Mouse (Mus musculus) CH12.LX (cell line): Measurements from ENCODE around the gene Gm20388. TPM values are rescaled to one million over a fixed set of nuclear protein-coding genes. Genes with fewer than 3 reads are reported as not detected.
"Not testable (repeated sequence)": the region's sequence is repeated elsewhere in the genome, so short reads cannot be mapped to it uniquely, and the experiment has no call there.

Source experiments
- DNase-seq: peaks from one replicate; pipeline ENCODE4 v3.0.0-alpha.2; 2013; ENCODE audit errors: extremely low read depth
- H3K27ac ChIP-seq: 2 replicates; pipeline ENCODE4 v1.5.1; 2012; ENCODE audit warnings: low read depth, mild to moderate bottlenecking, control low read depth, moderate library complexity; ENCODE audit not compliant: insufficient read depth
- H3K27me3 ChIP-seq: replicated peaks from 2 replicates; pipeline ENCODE3; 2012; ENCODE audit warnings: inconsistent platforms
- H3K36me3 ChIP-seq, 2 experiments: replicated peaks in 1 of 2; 2 replicates each; pipeline versions ENCODE3 to v1.6.1; 2012; ENCODE audit warnings: inconsistent platforms in 1 of 2, low read length in 1 of 2, mild to moderate bottlenecking in 1 of 2, mixed read lengths in 1 of 2, moderate library complexity in 1 of 2; ENCODE audit not compliant: control insufficient read depth in 1 of 2, insufficient read depth in 1 of 2
- H3K4me1 ChIP-seq, 2 experiments: 2 replicates each; pipeline ENCODE4 v1.6.1; 2012; ENCODE audit warnings: inconsistent platforms in 1 of 2, moderate library complexity in 1 of 2; ENCODE audit not compliant: insufficient read depth in 2 of 2, control insufficient read depth in 1 of 2
- H3K4me2 ChIP-seq: 2 replicates; pipeline ENCODE4 v1.6.1; 2012; ENCODE audit warnings: low read depth, mild to moderate bottlenecking, control low read depth; ENCODE audit not compliant: poor library complexity, insufficient read depth, severe bottlenecking
- H3K4me3 ChIP-seq, 3 experiments: fragments of 150-350 bp in 1 of 3; sonication (generic) in 1 of 3; replicated peaks in 1 of 3; 2 replicates each; pipeline versions ENCODE3 to v1.5.1; 2011 to 2012; ENCODE audit warnings: low read depth in 2 of 3, low read length in 2 of 3, mild to moderate bottlenecking in 2 of 3, moderate library complexity in 2 of 3, control low read depth in 1 of 3, improper control_type of control experiment in 1 of 3, inconsistent platforms in 1 of 3, mixed read lengths in 1 of 3; ENCODE audit not compliant: poor library complexity in 1 of 3
- H3K79me2 ChIP-seq: replicated peaks from 2 replicates; pipeline ENCODE4 v1.6.1; 2012; ENCODE audit warnings: mild to moderate bottlenecking, moderate library complexity; ENCODE audit not compliant: control insufficient read depth, poor library complexity, insufficient read depth, severe bottlenecking; ENCODE audit errors: extremely low read depth
- H3K9ac ChIP-seq: 2 replicates; pipeline ENCODE4 v1.6.1; 2012; ENCODE audit warnings: low read depth, mild to moderate bottlenecking, control low read depth, moderate library complexity; ENCODE audit not compliant: insufficient read depth
- H3K9me3 ChIP-seq: replicated peaks from 2 replicates; pipeline ENCODE3; 2012; ENCODE audit warnings: low read length, inconsistent platforms, mixed read lengths
- CTCF ChIP-seq, 2 experiments: IDR thresholded peaks in 1 of 2; conservative IDR thresholded peaks in 1 of 2; 2 replicates each; pipeline ENCODE4 v1.5.1; 2011 to 2012; ENCODE audit warnings: low read depth in 2 of 2, low read length in 2 of 2, improper control_type of control experiment in 1 of 2, inconsistent platforms in 1 of 2, mild to moderate bottlenecking in 1 of 2, moderate library complexity in 1 of 2
- E2F4 ChIP-seq: IDR thresholded peaks from 2 replicates; pipeline ENCODE4 v1.6.1; 2011; ENCODE audit warnings: low read depth, low read length, improper control_type of control experiment; ENCODE audit not compliant: insufficient replicate concordance
- EP300 ChIP-seq: IDR thresholded peaks from 2 replicates; pipeline ENCODE4 v1.6.1; 2011; ENCODE audit warnings: low read length, improper control_type of control experiment
- ETS1 ChIP-seq: conservative IDR thresholded peaks from 2 replicates; pipeline ENCODE4 v1.6.1; 2012; ENCODE audit warnings: low read depth, mild to moderate bottlenecking, inconsistent platforms, low read length, improper control_type of control experiment, moderate library complexity
- MEF2A ChIP-seq: IDR thresholded peaks from 2 replicates; pipeline ENCODE4 v1.6.1; 2014; ENCODE audit warnings: low read depth, mild to moderate bottlenecking, inconsistent platforms, low read length, improper control_type of control experiment, borderline replicate concordance
- MYC ChIP-seq: IDR thresholded peaks from 2 replicates; pipeline ENCODE4 v1.6.1; 2011; ENCODE audit warnings: low read depth, mild to moderate bottlenecking, improper control_type of control experiment, low read length
- NELFE ChIP-seq: IDR thresholded peaks from 2 replicates; pipeline ENCODE4 v1.6.1; 2011; ENCODE audit warnings: low read depth, low read length, improper control_type of control experiment
- PAX5 ChIP-seq: IDR thresholded peaks from 2 replicates; pipeline ENCODE4 v1.6.1; 2012; ENCODE audit warnings: low read length, inconsistent platforms, mixed read lengths
- POLR2A ChIP-seq: IDR thresholded peaks from 2 replicates; pipeline ENCODE4 v1.6.1; 2011; ENCODE audit warnings: low read depth, mild to moderate bottlenecking, improper control_type of control experiment, low read length
- RAD21 ChIP-seq: IDR thresholded peaks from 2 replicates; pipeline ENCODE4 v1.6.1; 2011; ENCODE audit warnings: low read depth, mild to moderate bottlenecking, low read length, improper control_type of control experiment, moderate library complexity
- RCOR1 ChIP-seq: conservative IDR thresholded peaks from 2 replicates; pipeline ENCODE4 v1.6.1; 2012; ENCODE audit warnings: low read depth, mild to moderate bottlenecking, inconsistent platforms, low read length, improper control_type of control experiment
- SIN3A ChIP-seq: IDR thresholded peaks from 2 replicates; pipeline ENCODE4 v1.6.1; 2012; ENCODE audit warnings: low read length, improper control_type of control experiment, inconsistent platforms
- TBP ChIP-seq: conservative IDR thresholded peaks from 2 replicates; pipeline ENCODE4 v1.6.1; 2011; ENCODE audit warnings: low read depth, low read length, improper control_type of control experiment
- USF1 ChIP-seq: IDR thresholded peaks from 2 replicates; pipeline ENCODE4 v1.6.1; 2014; ENCODE audit warnings: low read depth, mild to moderate bottlenecking, inconsistent platforms, low read length, improper control_type of control experiment
- ZC3H11A ChIP-seq: IDR thresholded peaks from 2 replicates; pipeline ENCODE4 v1.6.1; 2012; ENCODE audit warnings: low read depth, mild to moderate bottlenecking, inconsistent platforms, low read length, improper control_type of control experiment
- dilution Hi-C: fragments of 300-500 bp; cut with MboI; formaldehyde crosslinking; loops from 2 replicates; pipeline ENCODE4 v1.14.3; 2020; ENCODE audit warnings: low sequenced_read_pairs; ENCODE audit not compliant: extremely low pct_unique_long_range_greater_than_20kb, extremely low pct_ligation_motif_present
- in situ Hi-C: fragments of 300-500 bp; cut with MboI; formaldehyde crosslinking; loops from 3 replicates; pipeline ENCODE4 v1.14.3; 2019; ENCODE audit warnings: low sequenced_read_pairs, low pct_ligation_motif_present, low pct_unique_long_range_greater_than_20kb, mixed read lengths
- polyA plus RNA-seq: library from polyadenylated mRNA; unstranded; fragments of >175 nt; gene quantifications from 2 replicates; pipeline ENCODE4 v1.2.1, GENCODE M21; 2012; ENCODE audit warnings: low read depth; ENCODE audit not compliant: insufficient read length
- total RNA-seq, 2 experiments: library from RNA; depleted of rRNA; stranded (reverse); fragments of 300-350 nt in 1 of 2; fragments of >200 nt in 1 of 2; gene quantifications; 2 replicates each; pipeline ENCODE4 v1.2.3; 2012 to 2014

Gm20388 gene
- total and polyA plus RNA-seq, 3 experiments = 14.8 to 26.3 (median 22.2) TPM

DNA sequence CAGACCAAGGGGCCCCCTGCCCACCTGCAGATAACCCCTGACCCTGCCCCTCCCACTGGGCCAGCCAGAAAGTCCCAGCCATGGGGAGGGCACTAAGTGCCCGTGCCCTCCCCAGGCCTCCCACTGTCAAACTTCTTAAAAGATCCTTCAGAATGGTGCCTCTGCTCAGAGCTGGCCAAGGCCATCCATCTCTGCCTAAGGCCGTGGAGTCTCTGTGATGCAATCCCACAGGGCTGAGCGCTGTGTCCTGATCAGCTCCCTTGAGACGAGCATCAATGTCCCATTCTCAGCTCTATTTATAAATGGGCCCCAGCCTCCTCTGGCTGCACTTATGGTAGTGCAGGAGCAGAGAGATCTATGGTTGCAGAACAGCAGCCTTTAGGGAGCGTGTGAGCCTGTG lies 1403.4 kb downstream of the Gm20388 start:
- Histone ChIP-seq H3K4me2 (no peak overlapping the region), H3K9me3 (no peaks in the 10 kb centered on the region), H3K36me3 (no peaks in the 10 kb centered on the region), H3K27me3 (peaks cover 81% of the 10 kb centered on the region), H3K4me1 (no peaks in the 10 kb centered on the region), H3K9ac (no peak overlapping the region), H3K4me3 (no peak overlapping the region), H3K27ac (no peak overlapping the region), H3K79me2 (no peaks in the 10 kb centered on the region)
- in situ Hi-C loops = no loop called here
- TF ChIP-seq MYC (no peak), EP300 (no peak)
- DNase-seq = no peak
- dilution Hi-C loops = no loop called here

DNA sequence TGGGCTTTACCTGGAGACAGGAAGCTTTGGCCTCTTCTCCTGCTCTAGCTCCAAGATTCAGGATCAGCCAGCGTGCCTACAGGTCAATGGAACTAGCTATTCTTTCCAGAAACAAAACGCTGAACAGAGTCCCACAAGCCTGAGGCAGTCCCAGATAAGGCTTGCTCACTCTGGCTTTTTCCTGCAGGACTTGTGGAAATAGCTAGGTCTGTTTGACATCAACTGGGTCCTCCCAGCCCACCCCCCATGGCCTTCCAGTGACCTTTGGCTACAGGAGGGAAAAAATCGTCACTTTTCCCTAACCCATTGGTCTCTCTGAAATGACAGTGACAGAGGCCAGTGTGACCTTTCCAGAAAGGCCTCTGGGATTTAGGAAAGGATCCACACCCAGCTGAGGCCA lies 1404.9 kb downstream of the Gm20388 start:
- in situ Hi-C loops = no loop called here
- Histone ChIP-seq H3K79me2 (no peaks in the 10 kb centered on the region), H3K4me1 (no peaks in the 10 kb centered on the region), H3K27ac (no peak overlapping the region), H3K9me3 (no peaks in the 10 kb centered on the region), H3K36me3 (no peaks in the 10 kb centered on the region), H3K4me3 (no peak overlapping the region)
- dilution Hi-C loops = no loop called here
- no peak for TF ChIP-seq RCOR1
- no peak for TF ChIP-seq CTCF (conservative IDR thresholded peaks at IDR 0.05 in 1 of 2, IDR thresholded peaks at IDR 0.05 in 1 of 2; ENCODE audit: low read depth in 2 of 2, low read length in 2 of 2)
- TF ChIP-seq, all 38 proteins: peak for 0
- H3K9ac ChIP-seq = no peak overlapping the region
- DNase-seq = no peak
- no peak overlapping the region for H3K4me2 ChIP-seq
- H3K27me3 ChIP-seq = peaks cover 84% of the 10 kb centered on the region

DNA sequence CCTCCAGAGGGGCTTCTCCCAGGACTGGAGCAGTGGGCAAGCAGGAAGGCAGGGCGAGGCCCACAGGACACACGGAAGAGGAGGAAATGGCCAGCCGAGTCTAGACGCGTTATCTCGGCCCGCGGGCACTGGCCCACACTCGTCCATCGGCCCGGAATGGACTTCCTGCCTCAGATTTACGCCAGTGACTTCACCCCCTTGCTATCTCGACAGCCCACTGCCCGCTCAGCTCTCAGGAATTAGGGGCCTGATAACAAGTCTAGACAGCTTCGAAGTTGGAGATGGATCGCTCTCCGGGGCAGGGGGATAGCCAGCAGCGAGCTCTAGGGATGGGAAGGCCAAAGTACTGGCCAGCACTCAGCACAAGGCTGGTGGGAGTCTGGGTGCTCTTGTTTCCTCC lies 1405.4 kb downstream of the Gm20388 start:
- H3K36me3 ChIP-seq = no peaks in the 10 kb centered on the region
- no peak overlapping the region for H3K4me3 ChIP-seq
- in situ Hi-C loops (no loop called here), dilution Hi-C loops (no loop called here)
- no peaks in the 10 kb centered on the region for H3K79me2 ChIP-seq
- H3K4me1 ChIP-seq = no peaks in the 10 kb centered on the region
- H3K9ac ChIP-seq = no peak overlapping the region
- no peak overlapping the region for H3K27ac ChIP-seq
- no peak for DNase-seq
- TF ChIP-seq NELFE = no peak
- TF ChIP-seq PAX5 = no peak
- TF ChIP-seq SIN3A = no peak
- no peak for TF ChIP-seq TBP
- TF ChIP-seq POLR2A = no peak
- TF ChIP-seq RAD21 = no peak
- TF ChIP-seq MEF2A = no peak
- TF ChIP-seq ETS1 = no peak
- no peak for TF ChIP-seq ZC3H11A
- no peak for TF ChIP-seq USF1
- no peak for TF ChIP-seq E2F4
- H3K27me3 ChIP-seq = peaks cover 84% of the 10 kb centered on the region
- H3K9me3 ChIP-seq = no peaks in the 10 kb centered on the region
- H3K4me2 ChIP-seq = no peak overlapping the region

DNA sequence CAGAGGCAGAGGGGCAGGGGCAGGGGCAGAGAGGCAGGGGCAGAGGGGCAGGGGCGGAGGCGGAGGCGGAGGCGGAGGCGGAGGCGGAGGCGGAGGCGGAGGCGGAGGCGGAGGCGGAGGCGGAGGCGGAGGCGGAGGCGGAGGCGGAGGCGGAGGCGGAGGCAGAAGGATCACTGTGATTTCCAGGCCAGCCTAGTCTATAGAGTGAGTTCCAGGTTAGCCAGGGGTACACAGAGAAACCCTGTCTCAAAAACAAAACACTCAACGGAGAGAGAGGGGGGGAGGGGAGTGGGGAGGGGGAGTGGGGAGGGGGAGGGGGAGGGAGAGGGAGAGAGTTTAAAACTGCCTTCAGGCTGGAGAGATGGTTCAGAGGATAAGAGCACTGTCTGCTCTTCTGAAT lies 1408.1 kb downstream of the Gm20388 start:
- H3K27ac ChIP-seq, H3K4me1 ChIP-seq, in situ Hi-C loops, H3K9ac ChIP-seq, H3K9me3 ChIP-seq, H3K36me3 ChIP-seq, DNase-seq, H3K4me2 ChIP-seq, dilution Hi-C loops, H3K4me3 ChIP-seq, H3K79me2 ChIP-seq: not testable (repeated sequence)
- H3K27me3 ChIP-seq = peaks cover 81% of the 10 kb centered on the region
